Mouse (Mus musculus): ENCODE data around the gene Cpb2. TPM values are rescaled to one million over a fixed set of nuclear protein-coding genes. Genes with fewer than 3 reads are reported as not detected.

Cpb2 gene
- total RNA-seq, 2 experiments from 2014 or later: not detected

Other genes with a start within 250 kb of the Cpb2 start
- 1.9 and 7.5 TPM in 2 replicates for gene Rubcnl, start 226.3 kb upstream of the Cpb2 start, total RNA-seq (2015; ENCODE audit: low replicate concordance)
- gene Rubcnl, start 226.3 kb upstream of the Cpb2 start, total RNA-seq (2017; ENCODE audit: low replicate concordance): 0.28 and 1.2 TPM in 2 replicates
- not detected in 2 replicates for gene Lrrc63, start 111.4 kb upstream of the Cpb2 start, total RNA-seq (2015; ENCODE audit: low replicate concordance)
- 0.42 TPM in 1 of 2 replicates, not detected in the other for gene Lrrc63, start 111.4 kb upstream of the Cpb2 start, total RNA-seq (2017; ENCODE audit: low replicate concordance)
- gene Lcp1, start 111.2 kb upstream of the Cpb2 start, total RNA-seq (2015; ENCODE audit: low replicate concordance): 249 and 278 TPM in 2 replicates
- gene Lcp1, start 111.2 kb upstream of the Cpb2 start, total RNA-seq (2017; ENCODE audit: low replicate concordance): 130 and 135 TPM in 2 replicates
- 8.6 and 21.3 TPM in 2 replicates for gene Zc3h13, start 42.1 kb downstream of the Cpb2 start, total RNA-seq (2015; ENCODE audit: low replicate concordance)
- 15.9 and 16.7 TPM in 2 replicates for gene Zc3h13, start 42.1 kb downstream of the Cpb2 start, total RNA-seq (2017; ENCODE audit: low replicate concordance)
- gene Siah3, start 213.7 kb downstream of the Cpb2 start, total RNA-seq (2015; ENCODE audit: low replicate concordance): not detected in 2 replicates
- gene Siah3, start 213.7 kb downstream of the Cpb2 start, total RNA-seq (2017; ENCODE audit: low replicate concordance): not detected in 2 replicates

All from erythroblast, adult 5-6 weeks (primary cell).